Mouse (Mus musculus) bone marrow, adult 2 months (tissue): ENCODE measurements around the gene Msmp. TPM values are rescaled to one million over a fixed set of nuclear protein-coding genes. Genes with fewer than 3 reads are reported as not detected.
"Not testable (repeated sequence)": the region's sequence is repeated elsewhere in the genome, so short reads cannot be mapped to it uniquely, and the experiment has no call there.

Experiments used
- H3K27ac ChIP-seq: fragments of 200-500 bp; 2 replicates; pipeline ENCODE4 v1.5.1; 2012; ENCODE audit warnings: low read depth, mild to moderate bottlenecking, control low read depth, inconsistent platforms, low read length; ENCODE audit not compliant: control insufficient read depth, poor library complexity, insufficient read depth
- H3K4me1 ChIP-seq: fragments of 200-500 bp; 2 replicates; pipeline ENCODE4 v1.6.1; 2011; ENCODE audit warnings: low read length; ENCODE audit not compliant: control insufficient read depth, insufficient read depth
- H3K4me3 ChIP-seq: fragments of 200-500 bp; replicated peaks from 2 replicates; pipeline ENCODE3; 2011; ENCODE audit warnings: mild to moderate bottlenecking, low read depth, low read length, control low read depth; ENCODE audit not compliant: control insufficient read depth
- CTCF ChIP-seq: fragments of 200-500 bp; IDR thresholded peaks from 2 replicates; pipeline ENCODE4 v1.5.1; 2011; ENCODE audit warnings: low read length, control low read depth; ENCODE audit not compliant: control insufficient read depth, insufficient read depth
- POLR2A ChIP-seq: fragments of 200-500 bp; IDR thresholded peaks from 2 replicates; pipeline ENCODE4 v1.6.1; 2011; ENCODE audit warnings: low read depth, mild to moderate bottlenecking, control low read depth, low read length, borderline replicate concordance; ENCODE audit not compliant: control insufficient read depth
- WGBS: fragments of 180-500 bp; shearing (Covaris S2); methylation state at CpG from one replicate; pipeline ENCODE4 v1.1.7; 2018; 5-methylcytosine and 5-hydroxymethylcytosine counted together
- polyA plus RNA-seq: library from polyadenylated mRNA; stranded (reverse); fragments of >200 nt; gene quantifications from 2 replicates; pipeline ENCODE4 v1.2.4, GENCODE M21; 2011; ENCODE audit warnings: low replicate concordance; ENCODE audit not compliant: missing spikeins, insufficient read depth, insufficient read length

Gene Msmp
- polyA plus RNA-seq, 1 experiment, result not detected

GRCm38 (mm10) chr4:43598650-43599380 lies 14.5 kb upstream of the Msmp start:
- 64% methylated on average over 7 of the region's 7 CpGs for WGBS
- peak overlapping the region; percentile 88 for H3K27ac ChIP-seq
- no peak overlapping the region for H3K4me3 ChIP-seq
- H3K4me1 ChIP-seq, result peaks cover 2% of the 10 kb centered on the region; the same call in 1 of the 2 replicates
- TF ChIP-seq POLR2A (0 out of 2 replicates have a peak, but pooled peaks have one; percentile 14), CTCF (no peak)

- Histone ChIP-seq H3K4me1 (peaks cover 2% of the 10 kb centered on the region; the same call in 1 of the 2 replicates), H3K27ac (no peak overlapping the region), H3K4me3 (no peak overlapping the region)
- WGBS, result 47% methylated on average over 4 of the region's 4 CpGs
- TF ChIP-seq CTCF (no peak), POLR2A (no peak)
These were observed 13.9 kb upstream of the Msmp start for GRCm38 (mm10) chr4:43598200-43598599.

GRCm38 (mm10) chr4:43596597-43596996 lies 12.3 kb upstream of the Msmp start:
- H3K27ac ChIP-seq, H3K4me1 ChIP-seq, H3K4me3 ChIP-seq: not testable (repeated sequence)
- 68% methylated on average over 2 of the region's 2 CpGs for WGBS

GRCm38 (mm10) chr4:43593453-43593852 lies 9.2 kb upstream of the Msmp start:
- 36% methylated on average over 3 of the region's 3 CpGs for WGBS
- H3K4me3 ChIP-seq, result no peak overlapping the region
- no peak overlapping the region for H3K27ac ChIP-seq
- no peaks in the 10 kb centered on the region; the same call in 1 of the 2 replicates for H3K4me1 ChIP-seq
- no peak for TF ChIP-seq POLR2A
- no peak for TF ChIP-seq CTCF

GRCm38 (mm10) chr4:43591961-43592360 lies 7.7 kb upstream of the Msmp start:
- Histone ChIP-seq H3K27ac (no peak overlapping the region), H3K4me3 (no peak overlapping the region), H3K4me1 (no peaks in the 10 kb centered on the region)
- WGBS, result 66% methylated on average over 3 of the region's 3 CpGs
- no peak for TF ChIP-seq POLR2A

GRCm38 (mm10) chr4:43591543-43591942 lies 7.2 kb upstream of the Msmp start:
- Histone ChIP-seq H3K4me3 (no peak overlapping the region), H3K27ac (no peak overlapping the region), H3K4me1 (no peaks in the 10 kb centered on the region)
- 19% methylated on average over 5 of the region's 5 CpGs for whole genome bisulfite sequencing
- no peak for TF ChIP-seq POLR2A
- TF ChIP-seq CTCF, result no peak

- H3K27ac ChIP-seq, result no peak overlapping the region
- no peak for TF ChIP-seq CTCF
- TF ChIP-seq POLR2A, result no peak
- 26% methylated on average over 7 of the region's 7 CpGs for WGBS
- H3K4me1 ChIP-seq, result no peaks in the 10 kb centered on the region
- no peak overlapping the region for H3K4me3 ChIP-seq
These were observed 3.4 kb upstream of the Msmp start for GRCm38 (mm10) chr4:43587681-43588080.

- no peak overlapping the region for H3K4me3 ChIP-seq
- WGBS, result 31% methylated on average over 8 of the region's 8 CpGs
- no peaks in the 10 kb centered on the region for H3K4me1 ChIP-seq
- H3K27ac ChIP-seq, result no peak overlapping the region
- no peak for TF ChIP-seq CTCF
- TF ChIP-seq POLR2A, result 0 out of 2 replicates have a peak, but pooled peaks have one; percentile 14
These were observed 2.1 kb upstream of the Msmp start for GRCm38 (mm10) chr4:43586411-43586810.

GRCm38 (mm10) chr4:43585682-43586081 lies 1.4 kb upstream of the Msmp start:
- H3K4me1 ChIP-seq, result no peaks in the 10 kb centered on the region
- no peak overlapping the region for H3K4me3 ChIP-seq
- WGBS, result 84% methylated on average over 10 of the region's 10 CpGs
- no peak overlapping the region for H3K27ac ChIP-seq
- TF ChIP-seq CTCF (no peak), POLR2A (no peak)
